Comparison of ENCODE assay signal across 9 mouse cellular contexts in genomic region chr5:23862291-23862690, GRCm38 (mm10). TPM values are rescaled to one million over a fixed set of nuclear protein-coding genes. Genes with fewer than 3 reads are reported as not detected.
A peak's percentile ranks its signal among the peaks of the same experiment; 100 is the strongest.
DNase-seq lines count a peak whose midpoint lies in the region; ATAC-seq and TF ChIP-seq lines count a peak whose summit lies in the region.
"Had no signal": no experiment of that assay in that cellular context is flagged by ENCODE, and none has a peak within 500 bp of the region (broad histone marks: within the 10 kb centered on the region; RNA-seq: fewer than 3 reads in every experiment).

No protein-coding gene starts in this region.

- no peaks in the 10 kb centered on the region for H3K9me3 ChIP-seq in kidney, postnatal 0 days (replicated peaks; ENCODE audit: low read length)

- H3K4me2 ChIP-seq in kidney, postnatal 0 days (ENCODE audit: low read length): no peak overlapping the region

- no peaks in the 10 kb centered on the region for H3K27me3 ChIP-seq in kidney, postnatal 0 days (ENCODE audit: insufficient read depth, low read length)

- no peaks in the 10 kb centered on the region for H3K36me3 ChIP-seq in kidney, postnatal 0 days (ENCODE audit: insufficient read depth, low read length)

- 50% methylated on average over 5 of the region's 5 CpGs for WGBS in kidney, postnatal 0 days

- no peak overlapping the region for H3K27ac ChIP-seq in kidney, postnatal 0 days

- no peaks in the 10 kb centered on the region for H3K4me1 ChIP-seq in kidney, postnatal 0 days (replicated peaks; ENCODE audit: insufficient read depth, low read length)

- H3K4me3 ChIP-seq in kidney, postnatal 0 days (replicated peaks; ENCODE audit: low read depth, low read length): no peak overlapping the region

- no peak overlapping the region for H3K9ac ChIP-seq in kidney, postnatal 0 days (ENCODE audit: low read depth, low read length)

- DNase-seq in adrenal gland, adult 2 months: peak; percentile 58
- no peak for DNase-seq in adrenal gland, adult 8-10 months
- DNase-seq in testis, postnatal 10 days (ENCODE audit: low spot score): peak; percentile 73
- DNase-seq in testis, postnatal 14 days (ENCODE audit: low spot score): no peak
- DNase-seq in kidney, postnatal 0 days (ENCODE audit: low spot score): peak; percentile 49
- peak; percentile 53 for DNase-seq in ovary, postnatal 36 days (ENCODE audit: low spot score)
- no peak for DNase-seq in T-cell, adult 2 months (ENCODE audit: low spot score)
- no peak for DNase-seq in neural tube, embryonic 10.5 days (ENCODE audit: extremely low spot score, low spot score)
- DNase-seq: right cerebral cortex, postnatal 25 days had no signal

- no peak for TF ChIP-seq CTCF in kidney, postnatal 0 days (IDR thresholded peaks at IDR 0.05; ENCODE audit: low read depth)

- no peak for ATAC-seq in kidney, postnatal 0 days (replicated peaks; ENCODE audit: low FRiP score, low read depth)

RNA-seq across cellular contexts. Expression of gene Tomm7, which starts 18.3 kb away (rescaled TPM):
- total RNA-seq in adrenal gland, adult 2 months (2021): 100 to 1,000 TPM in 1 of 2 experiments, 10 to 100 TPM in 1; 79.5 to 136 TPM
- polyA plus RNA-seq in adrenal gland, adult 2 months (2012; rRNA removed): 10.2 and 15.8 TPM in 2 replicates
- 100 to 1,000 TPM in 2 of 4 experiments, 10 to 100 TPM in 2; 96.5 to 124 (median 111) TPM for total RNA-seq in adrenal gland, adult 8-10 months (2022)
- 121 and 137 TPM in 2 replicates for polyA plus RNA-seq in kidney, postnatal 0 days (2015; fragmentation: Nextera tagmentation; extraction: Ambion mirVana)

Comparison
In these comparisons a context has a peak if more than half of its experiments do, and no peak if none do; other contexts are left out.
1. DNase-seq: peak in adrenal gland, adult 2 months (single experiment), testis, postnatal 10 days (single experiment), kidney, postnatal 0 days (single experiment) and ovary, postnatal 36 days (single experiment); none in adrenal gland, adult 8-10 months (single experiment), testis, postnatal 14 days (single experiment), T-cell, adult 2 months (single experiment) and neural tube, embryonic 10.5 days (single experiment).